Mouse (Mus musculus): Measurements from ENCODE around the gene Ttc28. TPM values are rescaled to one million over a fixed set of nuclear protein-coding genes. Genes with fewer than 3 reads are reported as not detected.

Ttc28 gene
- polyA plus RNA-seq, 1 experiment from 2014 or later = 13.5 TPM

- no peaks in the 10 kb centered on the region for H3K27me3 ChIP-seq (ENCODE audit: control insufficient read depth, insufficient read depth, low read length)
These were observed 26.6 kb upstream of the Ttc28 start for GRCm38 (mm10) chr5:110852990-110853389.

GRCm38 (mm10) chr5:110857091-110857490 is 22.5 kb upstream of the Ttc28 start:
- H3K4me1 ChIP-seq (ENCODE audit: control insufficient read depth, insufficient read depth, low read length) = no peaks in the 10 kb centered on the region
- WGBS = 84% methylated on average over 5 of the region's 5 CpGs
- no peak overlapping the region for H3K4me2 ChIP-seq
- H3K36me3 ChIP-seq (ENCODE audit: control insufficient read depth, insufficient read depth, low read length) = peaks cover 3% of the 10 kb centered on the region
- H3K9me3 ChIP-seq (ENCODE audit: control insufficient read depth, low read length) = no peaks in the 10 kb centered on the region
- H3K9ac ChIP-seq (ENCODE audit: low read length) = no peak overlapping the region
- DNase-seq (ENCODE audit: low spot score, missing footprints) (no peak), ATAC-seq (ENCODE audit: low FRiP score) (no peak)
- no peaks in the 10 kb centered on the region for H3K27me3 ChIP-seq (ENCODE audit: control insufficient read depth, insufficient read depth, low read length)
- no peak overlapping the region for H3K4me3 ChIP-seq (ENCODE audit: low read depth, low read length)
- H3K27ac ChIP-seq (ENCODE audit: low read depth, low read length) = no peak overlapping the region

More at GRCm38 (mm10) chr5:110852990-110853389, 26.6 kb upstream of the Ttc28 start:
- peak; percentile 57 for DNase-seq (ENCODE audit: low spot score, missing footprints)
- 86% methylated on average over 1 of the region's 1 CpGs for WGBS
- Histone ChIP-seq H3K4me1 (ENCODE audit: control insufficient read depth, insufficient read depth, low read length) (no peaks in the 10 kb centered on the region), H3K36me3 (ENCODE audit: control insufficient read depth, insufficient read depth, low read length) (peaks cover 3% of the 10 kb centered on the region), H3K27ac (ENCODE audit: low read depth, low read length) (no peak overlapping the region), H3K4me2 (no peak overlapping the region), H3K9me3 (ENCODE audit: control insufficient read depth, low read length) (no peaks in the 10 kb centered on the region), H3K4me3 (ENCODE audit: low read depth, low read length) (no peak overlapping the region), H3K9ac (ENCODE audit: low read length) (no peak overlapping the region)
- no peak for ATAC-seq (ENCODE audit: low FRiP score)

- WGBS = 58% methylated on average over 13 of the region's 13 CpGs
- H3K27ac ChIP-seq (ENCODE audit: low read depth, low read length) = no peak overlapping the region; the same call in 1 of the 2 replicates
- H3K36me3 ChIP-seq (ENCODE audit: control insufficient read depth, insufficient read depth, low read length) = peaks cover 4% of the 10 kb centered on the region; the same call in 1 of the 2 replicates
- no peak for ATAC-seq (ENCODE audit: low FRiP score)
- no peak overlapping the region for H3K4me3 ChIP-seq (ENCODE audit: low read depth, low read length)
- no peaks in the 10 kb centered on the region for H3K27me3 ChIP-seq (ENCODE audit: control insufficient read depth, insufficient read depth, low read length)
- no peak overlapping the region for H3K9ac ChIP-seq (ENCODE audit: low read length)
- DNase-seq (ENCODE audit: low spot score, missing footprints) = no peak
- no peaks in the 10 kb centered on the region for H3K9me3 ChIP-seq (ENCODE audit: control insufficient read depth, low read length)
- no peak overlapping the region for H3K4me2 ChIP-seq
- no peaks in the 10 kb centered on the region for H3K4me1 ChIP-seq (ENCODE audit: control insufficient read depth, insufficient read depth, low read length)
These were observed 20.5 kb upstream of the Ttc28 start for GRCm38 (mm10) chr5:110859013-110859650.

DNA sequence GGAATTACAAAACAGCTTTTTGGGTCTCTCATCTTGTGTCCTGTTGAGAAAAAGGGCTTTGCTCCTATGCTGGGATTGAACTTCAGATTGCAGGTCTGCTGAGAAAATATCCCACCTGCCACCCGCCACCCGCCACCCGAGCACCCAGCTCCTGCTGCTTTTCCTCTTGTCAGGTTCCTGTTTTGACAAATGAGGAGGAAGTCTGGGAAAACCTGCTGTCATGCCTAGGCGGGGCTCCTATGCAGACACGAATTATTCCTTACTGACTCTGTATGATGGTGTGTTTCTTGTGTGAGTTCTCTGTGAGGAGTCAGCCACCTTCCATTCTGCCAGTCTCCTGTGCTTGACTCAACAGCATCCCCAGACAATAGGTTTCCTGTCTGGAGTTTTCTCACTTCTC is 19.2 kb upstream of the Ttc28 start:
- H3K4me3 ChIP-seq (ENCODE audit: low read depth, low read length) = no peak overlapping the region
- H3K4me1 ChIP-seq (ENCODE audit: control insufficient read depth, insufficient read depth, low read length) = no peaks in the 10 kb centered on the region
- WGBS = 92% methylated on average over 5 of the region's 5 CpGs
- no peaks in the 10 kb centered on the region for H3K9me3 ChIP-seq (ENCODE audit: control insufficient read depth, low read length)
- H3K4me2 ChIP-seq = no peak overlapping the region
- H3K27ac ChIP-seq (ENCODE audit: low read depth, low read length) = no peak overlapping the region
- DNase-seq (ENCODE audit: low spot score, missing footprints) = no peak
- peaks cover 4% of the 10 kb centered on the region; the same call in 1 of the 2 replicates for H3K36me3 ChIP-seq (ENCODE audit: control insufficient read depth, insufficient read depth, low read length)
- no peaks in the 10 kb centered on the region for H3K27me3 ChIP-seq (ENCODE audit: control insufficient read depth, insufficient read depth, low read length)
- H3K9ac ChIP-seq (ENCODE audit: low read length) = no peak overlapping the region
- ATAC-seq (ENCODE audit: low FRiP score) = no peak

DNA sequence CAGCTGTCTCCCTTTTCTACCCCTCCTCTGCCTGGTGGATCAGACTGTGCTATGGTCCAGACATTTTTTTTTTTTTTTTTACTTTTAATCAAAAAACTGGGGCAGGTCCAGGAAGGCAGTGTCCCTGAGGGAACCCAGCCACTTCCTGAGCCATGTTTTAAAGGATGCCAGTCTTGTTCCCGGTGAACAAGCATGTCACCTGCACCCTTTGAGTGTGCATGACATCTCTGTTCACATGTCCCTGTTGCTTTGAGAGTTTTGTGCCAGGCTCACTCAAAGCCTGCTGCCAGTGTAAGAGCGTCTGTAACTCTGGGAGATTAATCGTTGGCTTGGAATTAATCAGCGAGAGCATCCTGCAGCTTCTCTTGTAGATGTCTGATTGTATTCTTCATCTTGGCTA is 11.1 kb upstream of the Ttc28 start:
- Histone ChIP-seq H3K27me3 (ENCODE audit: control insufficient read depth, insufficient read depth, low read length) (no peaks in the 10 kb centered on the region), H3K4me2 (no peak overlapping the region), H3K4me1 (ENCODE audit: control insufficient read depth, insufficient read depth, low read length) (peaks cover 5% of the 10 kb centered on the region; the same call in 1 of the 2 replicates), H3K27ac (ENCODE audit: low read depth, low read length) (no peak overlapping the region; the same call in 1 of the 2 replicates), H3K36me3 (ENCODE audit: control insufficient read depth, insufficient read depth, low read length) (no peaks in the 10 kb centered on the region), H3K9ac (ENCODE audit: low read length) (no peak overlapping the region), H3K4me3 (ENCODE audit: low read depth, low read length) (no peak overlapping the region), H3K9me3 (ENCODE audit: control insufficient read depth, low read length) (no peaks in the 10 kb centered on the region)
- ATAC-seq (ENCODE audit: low FRiP score) = no peak
- 53% methylated on average over 4 of the region's 4 CpGs for WGBS
- no peak for DNase-seq (ENCODE audit: low spot score, missing footprints)

- no peak for DNase-seq (ENCODE audit: low spot score, missing footprints)
These were observed 10.3 kb upstream of the Ttc28 start for GRCm38 (mm10) chr5:110869242-110869669.

DNA sequence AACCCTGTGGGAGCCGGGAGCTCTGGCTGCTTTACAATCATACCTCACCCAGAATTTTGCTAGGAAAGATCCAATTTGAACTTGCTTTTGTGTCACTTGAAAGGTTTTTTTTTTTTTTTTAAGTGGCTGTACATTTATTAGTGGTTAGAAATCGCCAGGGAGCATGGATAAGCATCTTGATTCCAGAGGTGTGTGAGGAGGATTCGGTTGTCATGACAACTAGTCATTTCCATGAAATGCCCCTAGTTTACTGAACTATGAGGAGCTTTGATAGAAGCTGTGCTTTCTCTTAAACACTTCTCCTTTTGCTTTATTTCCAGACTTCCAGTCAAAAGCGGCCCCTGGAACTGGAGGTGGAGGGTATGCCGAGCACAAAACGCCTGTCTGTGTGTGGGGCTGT is 6.4 kb upstream of the Ttc28 start:
- no peak for ATAC-seq (ENCODE audit: low FRiP score)
- Histone ChIP-seq H3K27me3 (ENCODE audit: control insufficient read depth, insufficient read depth, low read length) (no peaks in the 10 kb centered on the region), H3K4me2 (no peak overlapping the region), H3K4me3 (ENCODE audit: low read depth, low read length) (no peak overlapping the region), H3K9me3 (ENCODE audit: control insufficient read depth, low read length) (no peaks in the 10 kb centered on the region), H3K4me1 (ENCODE audit: control insufficient read depth, insufficient read depth, low read length) (peaks cover 5% of the 10 kb centered on the region; the same call in 1 of the 2 replicates), H3K36me3 (ENCODE audit: control insufficient read depth, insufficient read depth, low read length) (no peaks in the 10 kb centered on the region), H3K9ac (ENCODE audit: low read length) (no peak overlapping the region), H3K27ac (ENCODE audit: low read depth, low read length) (no peak overlapping the region)
- no peak for DNase-seq (ENCODE audit: low spot score, missing footprints)
- WGBS = 67% methylated on average over 6 of the region's 6 CpGs

More at GRCm38 (mm10) chr5:110869242-110869669, 10.3 kb upstream of the Ttc28 start:
- no peak overlapping the region for H3K4me2 ChIP-seq
- H3K36me3 ChIP-seq (ENCODE audit: control insufficient read depth, insufficient read depth, low read length) = no peaks in the 10 kb centered on the region
- H3K27ac ChIP-seq (ENCODE audit: low read depth, low read length) = no peak overlapping the region; the same call in 1 of the 2 replicates
- ATAC-seq (ENCODE audit: low FRiP score) = 0 out of 2 replicates have a peak, but pooled peaks have one; percentile 57
- WGBS = 39% methylated on average over 8 of the region's 8 CpGs
- no peak overlapping the region for H3K9ac ChIP-seq (ENCODE audit: low read length)
- H3K9me3 ChIP-seq (ENCODE audit: control insufficient read depth, low read length) = no peaks in the 10 kb centered on the region
- H3K4me3 ChIP-seq (ENCODE audit: low read depth, low read length) = no peak overlapping the region
- peaks cover 5% of the 10 kb centered on the region; the same call in 1 of the 2 replicates for H3K4me1 ChIP-seq (ENCODE audit: control insufficient read depth, insufficient read depth, low read length)
- H3K27me3 ChIP-seq (ENCODE audit: control insufficient read depth, insufficient read depth, low read length) = no peaks in the 10 kb centered on the region

DNA sequence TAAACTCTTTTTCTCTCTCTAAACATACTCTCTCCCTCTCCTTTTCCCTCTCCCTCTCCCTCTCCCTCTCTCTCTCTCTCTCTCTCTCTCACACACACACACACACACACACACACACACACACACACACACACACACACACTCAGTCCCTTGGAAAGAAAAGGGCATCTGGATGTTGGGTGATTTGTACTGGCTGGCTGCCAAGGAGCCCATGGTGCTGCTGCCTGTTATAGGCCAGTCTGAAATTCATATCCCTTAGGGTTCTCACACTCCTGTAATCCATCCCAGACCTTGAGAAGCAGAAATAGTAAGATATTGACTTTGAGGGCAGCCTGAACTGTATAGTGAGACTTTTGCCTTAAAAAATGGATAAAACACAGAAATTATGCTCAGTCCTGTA is 4.9 kb upstream of the Ttc28 start:
- H3K27me3 ChIP-seq (ENCODE audit: control insufficient read depth, insufficient read depth, low read length) = no peaks in the 10 kb centered on the region
- peaks cover 5% of the 10 kb centered on the region; the same call in 1 of the 2 replicates for H3K4me1 ChIP-seq (ENCODE audit: control insufficient read depth, insufficient read depth, low read length)
- no peaks in the 10 kb centered on the region for H3K36me3 ChIP-seq (ENCODE audit: control insufficient read depth, insufficient read depth, low read length)
- DNase-seq (ENCODE audit: low spot score, missing footprints) (no peak), ATAC-seq (ENCODE audit: low FRiP score) (no peak)
- no peak overlapping the region for H3K4me3 ChIP-seq (ENCODE audit: low read depth, low read length)
- H3K9me3 ChIP-seq (ENCODE audit: control insufficient read depth, low read length) = no peaks in the 10 kb centered on the region
- H3K4me2 ChIP-seq = no peak overlapping the region
- no peak overlapping the region for H3K9ac ChIP-seq (ENCODE audit: low read length)
- H3K27ac ChIP-seq (ENCODE audit: low read depth, low read length) = no peak overlapping the region

GRCm38 (mm10) chr5:110875286-110875685 is 4.3 kb upstream of the Ttc28 start:
- Histone ChIP-seq H3K9me3 (ENCODE audit: control insufficient read depth, low read length) (no peaks in the 10 kb centered on the region), H3K36me3 (ENCODE audit: control insufficient read depth, insufficient read depth, low read length) (no peaks in the 10 kb centered on the region), H3K27me3 (ENCODE audit: control insufficient read depth, insufficient read depth, low read length) (no peaks in the 10 kb centered on the region), H3K9ac (ENCODE audit: low read length) (no peak overlapping the region), H3K4me2 (no peak overlapping the region), H3K4me3 (ENCODE audit: low read depth, low read length) (no peak overlapping the region), H3K27ac (ENCODE audit: low read depth, low read length) (no peak overlapping the region), H3K4me1 (ENCODE audit: control insufficient read depth, insufficient read depth, low read length) (peaks cover 7% of the 10 kb centered on the region; the same call in 1 of the 2 replicates)
- ATAC-seq (ENCODE audit: low FRiP score) (no peak), DNase-seq (ENCODE audit: low spot score, missing footprints) (no peak)
- WGBS = 80% methylated on average over 1 of the region's 1 CpGs

Measured in midbrain, embryonic 11.5 days (tissue).